Mouse (Mus musculus) WW6 (cell line): Measurements from ENCODE around the gene Pik3r1.
A peak's percentile ranks its signal among the peaks of the same experiment; 100 is the strongest.

Source experiments
- DNase-seq: peaks from one replicate; pipeline ENCODE4 v3.0.0-alpha.2; 2013; ENCODE audit warnings: low read depth, low spot score

Pik3r1 gene

GRCm38 (mm10) chr13:101767809-101768629 is at the start of gene Pik3r1:
TSS of gene Pik3r1 (minus strand) at chr13:101768217.
- peak; percentile 76 for DNase-seq

GRCm38 (mm10) chr13:101813267-101813900 is 45.4 kb upstream of the Pik3r1 start:
- no peak for DNase-seq

- DNase-seq: no peak
Observed at GRCm38 (mm10) chr13:101812341-101812740, 44.3 kb upstream of the Pik3r1 start.

GRCm38 (mm10) chr13:101811882-101812281 is 43.9 kb upstream of the Pik3r1 start:
- DNase-seq: no peak

- no peak for DNase-seq
Observed at GRCm38 (mm10) chr13:101810667-101811066, 42.6 kb upstream of the Pik3r1 start.

GRCm38 (mm10) chr13:101809796-101810195 is 41.8 kb upstream of the Pik3r1 start:
- no peak for DNase-seq

- no peak for DNase-seq
Observed at GRCm38 (mm10) chr13:101805559-101806091, 37.6 kb upstream of the Pik3r1 start.

- peak; percentile 62 for DNase-seq
Observed at GRCm38 (mm10) chr13:101801372-101802186, 33.6 kb upstream of the Pik3r1 start.

GRCm38 (mm10) chr13:101800833-101801371 is 32.9 kb upstream of the Pik3r1 start:
- no peak for DNase-seq

GRCm38 (mm10) chr13:101800021-101800596 is 32.1 kb upstream of the Pik3r1 start:
- DNase-seq: no peak

- no peak for DNase-seq
Observed at GRCm38 (mm10) chr13:101799318-101799717, 31.3 kb upstream of the Pik3r1 start.

- no peak for DNase-seq
Observed at GRCm38 (mm10) chr13:101798522-101798921, 30.5 kb upstream of the Pik3r1 start.

GRCm38 (mm10) chr13:101796983-101797382 is 29.0 kb upstream of the Pik3r1 start:
- DNase-seq: no peak

GRCm38 (mm10) chr13:101785705-101786104 is 17.7 kb upstream of the Pik3r1 start:
- DNase-seq: no peak

GRCm38 (mm10) chr13:101784651-101785289 is 16.8 kb upstream of the Pik3r1 start:
- no peak for DNase-seq

GRCm38 (mm10) chr13:101779011-101779410 is 11.0 kb upstream of the Pik3r1 start:
- no peak for DNase-seq

GRCm38 (mm10) chr13:101777851-101778250 is 9.8 kb upstream of the Pik3r1 start:
- no peak for DNase-seq

GRCm38 (mm10) chr13:101771071-101771470 is 3.1 kb upstream of the Pik3r1 start:
- DNase-seq: no peak

GRCm38 (mm10) chr13:101769955-101770354 is 1.9 kb upstream of the Pik3r1 start:
- DNase-seq: no peak

GRCm38 (mm10) chr13:101768630-101768991 is 594 bp upstream of the Pik3r1 start:
- no peak for DNase-seq
